Mouse (Mus musculus) heart, embryonic 16.5 days (tissue): ENCODE measurements at regions not wholly inside any gene's neighbourhood (a gene's known extent, or its start where the extent isn't known, plus 50 kb on each side); places are given as distances from the start of the nearest gene placed in this dataset. TPM values are rescaled to one million over a fixed set of nuclear protein-coding genes. Genes with fewer than 3 reads are reported as not detected.

ENCODE experiments used
- ATAC-seq: fragments of 200-750 bp; cut with Nextera tagmentation; replicated peaks from 2 replicates; pipeline ENCODE4 v1.8.0; 2017; ENCODE audit warnings: moderate number of reproducible peaks; ENCODE audit not compliant: insufficient read depth, low FRiP score; ENCODE audit errors: extremely low read depth
- H3K27ac ChIP-seq: fragments of 300-500 bp; sonication (generic); 2 replicates; pipeline ENCODE4 v1.5.1; 2014; ENCODE audit warnings: mild to moderate bottlenecking, low read length, control low read depth, moderate library complexity
- H3K27me3 ChIP-seq: fragments of 300-500 bp; sonication (generic); 2 replicates; pipeline ENCODE4 v1.6.1; 2014; ENCODE audit warnings: low read length, mixed read lengths; ENCODE audit not compliant: control insufficient read depth, insufficient read depth
- H3K36me3 ChIP-seq: fragments of 300-500 bp; sonication (generic); 2 replicates; pipeline ENCODE4 v1.6.1; 2014; ENCODE audit not compliant: control insufficient read depth, insufficient read depth
- H3K4me1 ChIP-seq: fragments of 300-500 bp; sonication (generic); 2 replicates; pipeline ENCODE4 v1.6.1; 2014; ENCODE audit warnings: low read length, mixed read lengths; ENCODE audit not compliant: control insufficient read depth, insufficient read depth
- H3K4me2 ChIP-seq: fragments of 300-500 bp; sonication (generic); 2 replicates; pipeline ENCODE4 v1.6.1; 2014; ENCODE audit warnings: low read depth, mild to moderate bottlenecking, control low read depth, low read length
- H3K4me3 ChIP-seq: fragments of 300-500 bp; sonication (generic); 2 replicates; pipeline ENCODE4 v1.5.1; 2014; ENCODE audit warnings: mild to moderate bottlenecking, control low read depth, low read length
- H3K9ac ChIP-seq: fragments of 300-500 bp; sonication (generic); 2 replicates; pipeline ENCODE4 v1.6.1; 2014; ENCODE audit warnings: low read length, control low read depth
- H3K9me3 ChIP-seq: fragments of 300-500 bp; sonication (generic); replicated peaks from 2 replicates; pipeline ENCODE4 v1.6.1; 2016; ENCODE audit warnings: low read length; ENCODE audit not compliant: control insufficient read depth
- microRNA-seq: library from miRNA; unstranded; fragments of <30 nt; microRNA quantifications from one replicate; pipeline ENCODE4, GENCODE M21; 2017

DNA sequence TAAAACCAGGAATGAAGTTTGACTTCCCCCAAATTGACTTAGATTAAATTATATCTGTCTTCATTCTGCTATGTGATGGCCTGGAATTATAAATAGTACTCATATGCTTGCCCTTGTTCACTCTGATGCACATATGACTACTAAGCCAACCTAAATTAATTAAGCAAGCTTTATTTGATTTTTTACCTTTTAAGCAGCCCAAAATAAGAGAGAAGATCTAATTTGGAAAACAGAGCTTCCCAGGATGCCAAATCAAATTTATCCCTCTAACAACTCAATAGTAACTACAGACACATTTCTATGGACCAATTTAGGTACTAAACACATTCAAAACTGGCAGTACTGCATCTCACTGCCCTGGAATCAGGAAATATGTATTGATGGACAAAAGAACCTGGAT, 342.1 kb upstream of the Slc8a1 start:
- H3K27ac ChIP-seq: no peak overlapping the region
- H3K27me3 ChIP-seq: no peaks in the 10 kb centered on the region
- H3K4me3 ChIP-seq: no peak overlapping the region
- H3K4me1 ChIP-seq: no peaks in the 10 kb centered on the region
- no peak overlapping the region for H3K4me2 ChIP-seq
- ATAC-seq: no peak
- H3K9me3 ChIP-seq: no peaks in the 10 kb centered on the region
- H3K9ac ChIP-seq: no peak overlapping the region
- H3K36me3 ChIP-seq: no peaks in the 10 kb centered on the region

Small RNAs in the stretch of these regions (microRNA-seq; reads per million reads assigned to microRNA genes)
- gene Gm23400 (not detected), gene Gm27359 (not detected)
